Mouse (Mus musculus) 3T3-L1 (cell line): ENCODE measurements around the gene Map4k1.

Experiments used
- DNase-seq: peaks from one replicate; pipeline ENCODE4 v3.0.0-alpha.2; 2015; ENCODE audit warnings: low read depth, low spot score

Gene Map4k1

GRCm38 (mm10) chr7:28977556-28977955 lies 4.3 kb upstream of the Map4k1 start:
- DNase-seq = no peak

- no peak for DNase-seq
Measured at GRCm38 (mm10) chr7:28982274-28983013, 594 bp downstream of the Map4k1 start.

GRCm38 (mm10) chr7:28983141-28983564 lies 1.3 kb downstream of the Map4k1 start:
- no peak for DNase-seq

- no peak for DNase-seq
Measured at GRCm38 (mm10) chr7:28983849-28984248, 2.0 kb downstream of the Map4k1 start.

- no peak for DNase-seq
Measured at GRCm38 (mm10) chr7:28984452-28984851, 2.6 kb downstream of the Map4k1 start.

- no peak for DNase-seq
Measured at GRCm38 (mm10) chr7:28985207-28985606, 3.4 kb downstream of the Map4k1 start.

GRCm38 (mm10) chr7:28990766-28991273 lies 9.0 kb downstream of the Map4k1 start:
- DNase-seq = no peak

GRCm38 (mm10) chr7:28991616-28992015 lies 9.8 kb downstream of the Map4k1 start:
- DNase-seq = no peak

- no peak for DNase-seq
Measured at GRCm38 (mm10) chr7:28992997-28993396, 11.1 kb downstream of the Map4k1 start.

GRCm38 (mm10) chr7:28993402-28993801 lies 11.6 kb downstream of the Map4k1 start:
- DNase-seq = no peak

GRCm38 (mm10) chr7:29000651-29001605 lies 19.1 kb downstream of the Map4k1 start:
- DNase-seq = no peak

- peak; percentile 60 for DNase-seq
Measured at GRCm38 (mm10) chr7:29007224-29008101, 25.6 kb downstream of the Map4k1 start.

GRCm38 (mm10) chr7:29008171-29008570 lies 26.3 kb downstream of the Map4k1 start:
- no peak for DNase-seq

GRCm38 (mm10) chr7:29008714-29009113 lies 26.9 kb downstream of the Map4k1 start:
- DNase-seq = no peak

- DNase-seq = no peak
Measured at GRCm38 (mm10) chr7:29014984-29015383, 33.1 kb downstream of the Map4k1 start.

- DNase-seq = no peak
Measured at GRCm38 (mm10) chr7:29016440-29016839, 34.6 kb downstream of the Map4k1 start.

- DNase-seq = no peak
Measured at GRCm38 (mm10) chr7:29017222-29017621, 35.4 kb downstream of the Map4k1 start.

GRCm38 (mm10) chr7:29019447-29020220 lies 37.8 kb downstream of the Map4k1 start:
- no peak for DNase-seq

GRCm38 (mm10) chr7:29022479-29022878 lies 40.6 kb downstream of the Map4k1 start:
- DNase-seq = no peak

- no peak for DNase-seq
Measured at GRCm38 (mm10) chr7:29023514-29023913, 41.7 kb downstream of the Map4k1 start.

GRCm38 (mm10) chr7:29025566-29025965 lies 43.7 kb downstream of the Map4k1 start:
- DNase-seq = peak; percentile 68
